Mouse (Mus musculus): Measurements from ENCODE around the gene Sgms1.

GRCm38 (mm10) chr19:32166823-32167605 lies 222.5 kb downstream of the Sgms1 start:
- TF ChIP-seq GATA1 (IDR thresholded peaks at IDR 0.05; ENCODE audit: borderline replicate concordance, low read length) (no peak), FLI1 (IDR thresholded peaks at IDR 0.05; ENCODE audit: low read length) (no peak)
